Mouse (Mus musculus) heart, postnatal 10 days (tissue): ENCODE measurements around the gene Dock7. TPM values are rescaled to one million over a fixed set of nuclear protein-coding genes. Genes with fewer than 3 reads are reported as not detected.
A peak's percentile ranks its signal among the peaks of the same experiment; 100 is the strongest.
"Not testable (repeated sequence)": the region's sequence is repeated elsewhere in the genome, so short reads cannot be mapped to it uniquely, and the experiment has no call there.

Experiments used
- DNase-seq, 2 experiments: peaks; one replicate each; pipeline ENCODE4 v3.0.0; 2021
- intact Hi-C: fragments of 180-260 bp; cut with DNase I; formaldehyde crosslinking; loops from one replicate; pipeline ENCODE4 v1.15.1; 2025
- total RNA-seq, 2 experiments: library from RNA; stranded (reverse); gene quantifications; 2 replicates each; pipeline ENCODE4 v1.2.3; 2021

Dock7 gene
- total RNA-seq, 2 experiments from 2014 or later: 28.6 to 29.5 TPM

DNA sequence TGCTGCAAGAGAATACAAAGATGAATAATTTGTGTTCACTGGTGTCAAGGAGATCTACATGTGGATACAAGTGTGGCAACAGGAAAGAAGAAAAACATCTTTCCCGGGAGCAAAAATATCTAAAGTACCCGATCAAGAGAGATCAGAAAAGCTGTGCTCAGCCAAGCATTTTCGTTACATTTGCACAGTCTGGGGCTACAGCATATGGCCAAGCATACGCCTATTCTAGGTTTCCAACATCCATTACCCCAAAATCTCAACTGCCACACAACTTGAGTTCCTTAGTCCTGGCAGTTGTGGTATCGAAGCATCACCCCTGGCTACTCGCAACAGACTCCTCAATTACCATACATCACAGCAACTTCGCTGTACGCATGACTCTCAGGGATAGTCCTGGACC, 98.5 kb downstream of the Dock7 start:
- no peak for DNase-seq
- intact Hi-C loops: no loop called here

DNA sequence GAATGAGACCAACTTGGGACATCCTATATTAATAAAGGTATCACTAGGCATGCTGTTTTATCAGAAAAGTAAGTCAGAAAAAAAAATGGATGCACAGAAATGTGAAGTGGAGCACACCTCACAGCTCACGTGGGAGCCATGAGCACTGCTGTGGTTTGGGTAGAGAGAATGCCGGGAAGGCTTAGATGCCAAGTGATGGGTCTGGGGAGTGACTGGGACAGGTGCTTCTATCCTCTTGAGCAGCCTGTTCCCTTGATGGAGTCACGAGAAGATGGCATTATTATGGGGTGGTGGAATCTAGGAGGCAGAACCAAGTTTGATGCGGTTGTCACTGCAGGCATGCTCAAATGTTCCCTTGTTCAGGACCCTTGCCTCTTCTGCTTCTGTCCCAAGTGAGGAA, 109.7 kb downstream of the Dock7 start:
- intact Hi-C loops: no loop called here
- no peak for DNase-seq

DNA sequence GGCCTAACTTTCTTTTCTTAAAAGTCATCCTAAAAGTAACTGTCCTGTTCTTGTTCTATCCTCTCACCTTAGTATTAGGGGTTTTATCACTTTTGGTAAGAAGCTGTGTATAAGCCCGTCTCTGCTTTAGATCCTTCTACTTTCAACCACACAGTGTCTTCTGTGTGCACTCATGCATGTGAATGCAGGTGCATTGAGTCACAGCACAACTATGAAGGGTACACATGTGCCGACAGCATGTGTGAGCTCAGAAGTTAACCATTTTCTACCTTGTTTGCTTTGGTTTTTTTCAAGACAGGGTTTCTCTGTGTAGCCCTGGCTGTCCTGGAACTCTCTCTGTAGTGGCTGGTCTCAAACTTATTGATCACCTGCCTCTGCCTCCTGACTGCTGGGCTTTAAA, 114.4 kb downstream of the Dock7 start:
- DNase-seq: no peak
- intact Hi-C loops: no loop called here

DNA sequence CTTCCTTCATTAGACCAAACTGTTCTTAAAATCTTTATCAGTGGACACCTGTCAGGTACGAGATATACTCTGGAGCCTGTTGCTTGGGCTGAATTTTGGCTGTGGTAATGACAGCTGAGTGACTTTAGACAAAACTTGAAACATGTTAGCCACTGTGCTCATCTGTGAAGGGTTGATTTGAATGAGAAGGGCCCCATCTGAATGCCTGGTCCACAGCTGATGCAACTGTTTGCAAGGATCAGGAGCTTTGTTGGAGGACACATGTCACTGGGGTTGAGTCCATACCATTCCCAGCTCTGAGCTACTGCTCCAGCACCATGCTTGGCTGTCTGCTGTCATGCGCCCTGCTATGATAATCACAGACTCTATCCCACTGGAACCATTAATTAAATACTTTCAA, 115.1 kb downstream of the Dock7 start:
- intact Hi-C loops: no loop called here

DNA sequence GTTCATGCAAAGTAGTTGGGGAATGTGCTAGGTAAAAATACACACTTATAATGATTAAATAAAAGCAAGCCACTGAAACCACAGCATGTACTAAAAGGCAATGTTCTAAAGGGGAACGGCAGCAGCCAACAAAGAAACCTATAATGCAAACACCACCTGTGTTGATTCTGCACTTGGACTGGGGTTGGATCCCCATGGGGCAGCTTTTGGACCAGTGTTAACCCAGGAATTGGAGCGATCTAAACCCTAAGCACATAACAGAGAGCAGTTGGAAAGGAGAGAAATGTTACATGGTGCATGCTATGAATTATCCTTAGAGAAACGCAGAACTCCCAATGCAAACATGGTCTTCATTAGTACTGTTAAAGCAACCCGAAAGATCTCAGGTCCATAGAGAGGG, 127.2 kb downstream of the Dock7 start:
- intact Hi-C loops: no loop called here
- no peak for DNase-seq

More for the DNA sequence above, 115.1 kb downstream of the Dock7 start:
- no peak for DNase-seq

DNA sequence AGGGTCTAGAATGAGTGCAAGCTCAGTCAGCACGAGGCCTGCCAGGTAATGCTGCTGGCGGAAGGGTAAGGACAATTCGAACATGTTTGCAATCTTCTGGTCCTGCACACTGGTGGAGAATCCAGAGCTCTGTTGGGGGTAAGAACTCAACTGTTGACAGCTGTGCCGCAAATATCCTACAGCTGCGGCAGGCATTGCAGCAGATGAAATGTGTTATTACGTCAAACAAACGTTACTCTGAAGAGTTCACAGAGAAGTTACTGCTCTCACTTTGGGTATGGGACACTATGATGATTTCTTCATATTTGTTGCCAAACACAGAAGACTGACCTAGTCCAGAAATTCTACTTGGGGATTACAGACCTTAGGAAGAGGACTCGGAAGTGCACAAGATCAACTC, 136.0 kb downstream of the Dock7 start:
- DNase-seq: no peak
- intact Hi-C loops: no loop called here

DNA sequence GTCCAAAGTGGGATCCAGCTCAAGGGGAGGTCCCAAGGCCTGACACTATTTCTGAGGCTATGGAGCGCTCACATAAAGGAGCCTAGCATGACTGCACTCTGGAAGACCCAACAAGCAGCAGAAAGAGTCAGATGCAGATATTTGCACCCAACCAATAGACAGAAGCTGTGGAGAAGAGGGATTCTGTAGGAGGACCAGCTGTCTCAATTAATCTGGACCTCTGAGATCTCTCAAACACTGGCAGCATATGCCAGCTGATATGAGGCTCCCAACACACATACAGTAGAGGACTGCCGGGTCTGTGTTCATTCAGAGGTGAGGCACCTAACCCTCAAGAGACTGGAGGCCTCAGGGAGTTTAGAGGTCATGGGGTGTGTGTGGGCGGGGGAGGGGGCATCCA, 140.7 kb downstream of the Dock7 start:
- not testable (repeated sequence) for DNase-seq

DNA sequence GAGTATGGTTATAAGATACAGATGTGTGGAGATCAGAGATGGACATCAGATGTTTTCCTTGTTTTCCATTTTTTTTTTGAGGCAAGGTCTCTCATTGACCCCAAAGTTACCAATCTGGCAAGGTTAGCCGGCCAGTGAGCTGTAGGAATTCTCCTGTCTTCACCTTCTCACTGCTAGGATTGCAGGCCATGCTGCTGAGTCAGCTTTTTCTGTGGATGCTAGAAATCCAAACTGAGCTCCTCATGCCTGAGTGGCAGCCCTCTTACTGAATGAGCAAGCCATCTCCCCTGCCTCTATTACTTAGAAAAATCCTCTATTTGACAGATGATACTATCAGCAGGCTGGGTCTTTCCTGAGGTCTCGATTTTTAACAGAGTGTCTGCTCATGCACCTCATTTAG, 142.0 kb downstream of the Dock7 start:
- intact Hi-C loops: no loop called here
- DNase-seq: no peak

More for the DNA sequence above, 140.7 kb downstream of the Dock7 start:
- intact Hi-C loops: not testable (repeated sequence)

DNA sequence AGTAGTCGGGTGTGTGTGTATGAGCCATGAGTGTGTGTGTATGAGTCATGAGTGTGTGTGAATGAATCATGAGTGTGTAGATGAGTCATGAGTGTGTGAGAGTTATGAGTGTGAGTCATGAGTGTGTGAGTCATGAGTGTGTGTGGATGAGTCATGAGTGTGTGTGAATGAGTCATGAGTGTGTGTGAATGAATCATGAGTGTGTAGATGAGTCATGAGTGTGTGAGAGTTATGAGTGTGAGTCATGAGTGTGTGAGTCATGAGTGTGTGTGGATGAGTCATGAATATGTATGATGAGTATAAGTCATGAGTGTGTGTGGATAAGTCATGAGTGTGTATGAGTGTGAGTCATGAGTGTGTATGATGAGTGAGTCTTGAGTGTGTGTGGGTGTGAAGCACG, 142.4 kb downstream of the Dock7 start:
- DNase-seq, intact Hi-C loops: not testable (repeated sequence)

DNA sequence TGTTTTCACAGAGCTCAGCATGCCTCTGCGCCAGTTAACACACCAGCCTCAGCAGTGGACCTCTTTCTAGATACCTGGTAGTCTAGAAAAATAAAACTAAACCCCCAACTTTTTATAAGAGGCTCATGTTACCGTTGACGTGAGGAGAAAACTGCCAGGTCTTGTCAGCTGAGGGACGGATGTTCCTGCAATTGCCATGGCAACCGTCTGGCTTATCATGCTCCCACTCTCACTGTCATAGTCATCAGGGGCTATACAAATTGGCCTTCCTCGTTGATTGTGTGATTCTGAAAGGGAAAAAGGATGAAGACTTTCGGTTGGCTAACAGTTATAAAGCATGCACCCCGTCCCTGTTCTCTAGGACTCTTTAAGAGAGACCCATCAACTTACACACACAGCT, 145.0 kb downstream of the Dock7 start:
- intact Hi-C loops: no loop called here
- DNase-seq: no peak

DNA sequence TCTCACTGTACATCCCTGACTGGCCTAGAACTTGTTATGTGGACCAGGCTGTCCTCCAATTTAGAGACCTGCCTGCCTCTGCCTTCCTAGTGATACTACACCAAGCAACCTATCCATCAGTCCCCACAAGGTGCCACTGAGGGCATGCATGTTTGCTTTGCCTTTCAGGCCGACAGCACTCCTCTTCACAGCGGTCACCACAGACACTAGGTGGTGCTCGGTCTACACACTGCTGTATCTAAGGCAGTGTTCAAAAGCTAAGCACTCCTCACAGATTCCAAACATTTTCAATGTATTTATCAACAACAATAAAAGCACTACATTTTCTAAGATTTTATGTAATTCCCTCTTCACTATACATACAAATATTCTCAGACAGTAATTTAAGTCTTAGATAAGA, 150.8 kb downstream of the Dock7 start:
- intact Hi-C loops: loop anchor here (5.0 kb wide), 1 partner anchor 212 kb away; no protein-coding TSS in a partner anchor
- DNase-seq: no peak

DNA sequence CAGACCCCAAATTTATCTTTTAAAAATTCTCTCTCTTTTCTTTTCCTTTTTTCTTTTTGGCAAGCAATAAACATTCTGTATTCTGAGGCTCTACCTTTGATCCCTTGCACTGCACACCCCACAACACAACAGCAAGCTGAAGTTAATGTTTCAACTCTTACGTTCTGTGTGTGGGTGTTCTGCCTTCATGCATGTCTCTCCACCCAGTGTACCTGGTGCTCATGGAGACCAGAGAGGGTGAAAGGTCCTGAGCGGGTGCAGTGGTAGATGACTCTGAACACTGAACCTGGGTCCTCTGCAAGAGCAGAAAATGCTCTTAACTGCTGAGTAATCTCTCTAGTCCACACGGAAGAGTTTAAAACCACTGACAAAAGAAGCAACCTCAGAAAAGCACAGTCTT, 160.5 kb downstream of the Dock7 start:
- no peak for DNase-seq

DNA sequence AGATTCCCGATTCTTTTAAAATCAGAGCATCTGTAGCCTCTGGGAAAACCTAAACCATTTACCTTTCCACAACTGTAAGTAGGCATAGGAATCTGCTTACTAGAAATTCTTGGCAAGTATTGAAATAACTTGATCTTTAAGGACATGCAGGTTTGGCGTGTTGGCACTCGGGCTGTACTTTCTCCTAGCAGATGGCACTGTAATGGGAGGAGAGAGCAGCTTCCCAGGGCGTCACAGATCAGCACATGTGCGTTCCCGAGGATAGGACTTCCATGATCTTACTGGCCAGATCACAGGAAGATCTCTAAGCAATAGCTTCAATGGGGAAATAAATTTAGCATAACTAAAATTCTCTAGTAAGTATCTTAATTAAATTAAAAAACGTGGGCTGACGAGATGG, 164.7 kb downstream of the Dock7 start:
- intact Hi-C loops: no loop called here
- no peak for DNase-seq

More for the DNA sequence above, 160.5 kb downstream of the Dock7 start:
- intact Hi-C loops: no loop called here

DNA sequence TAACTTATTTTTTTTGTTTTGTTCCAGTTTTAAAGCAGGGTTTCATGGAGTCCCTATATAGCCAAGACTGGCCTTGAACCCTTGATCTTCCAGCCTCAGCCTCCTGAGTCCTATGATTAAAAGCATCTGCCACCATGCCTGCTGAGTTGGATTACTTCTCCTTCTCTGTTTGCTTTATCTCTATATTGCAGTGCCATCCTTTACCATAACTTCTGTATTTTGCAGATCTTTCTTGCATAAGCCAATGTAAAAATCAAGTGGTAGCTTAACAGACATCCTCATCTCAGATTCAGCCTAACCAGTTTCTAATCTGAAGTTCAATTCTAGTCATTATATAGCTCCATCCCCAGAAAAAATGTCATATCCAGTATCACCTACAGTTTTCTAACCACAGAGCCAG, 170.2 kb downstream of the Dock7 start:
- no peak for DNase-seq
- intact Hi-C loops: no loop called here

DNA sequence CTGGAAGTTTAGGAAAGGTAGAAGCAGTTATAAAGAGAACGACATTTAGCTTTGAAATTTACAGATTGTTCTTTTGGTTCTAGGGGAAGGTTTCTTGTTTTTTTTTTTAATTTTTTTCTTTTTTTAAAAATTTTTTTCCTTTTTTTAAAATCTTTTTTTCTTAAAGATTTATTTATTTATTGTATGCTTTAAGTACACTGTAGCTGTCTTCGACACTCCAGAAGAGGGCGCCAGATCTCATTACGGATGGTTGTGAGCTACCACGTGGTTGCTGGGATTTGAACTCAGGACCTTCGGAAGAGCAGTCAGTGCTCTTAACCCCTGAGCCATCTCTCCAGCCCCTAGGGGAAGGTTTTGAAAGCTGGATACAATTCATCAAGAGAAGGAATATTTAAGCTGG, 182.5 kb downstream of the Dock7 start:
- intact Hi-C loops: loop anchor here (5.0 kb wide), 1 partner anchor 244 kb away; no protein-coding TSS in a partner anchor

DNA sequence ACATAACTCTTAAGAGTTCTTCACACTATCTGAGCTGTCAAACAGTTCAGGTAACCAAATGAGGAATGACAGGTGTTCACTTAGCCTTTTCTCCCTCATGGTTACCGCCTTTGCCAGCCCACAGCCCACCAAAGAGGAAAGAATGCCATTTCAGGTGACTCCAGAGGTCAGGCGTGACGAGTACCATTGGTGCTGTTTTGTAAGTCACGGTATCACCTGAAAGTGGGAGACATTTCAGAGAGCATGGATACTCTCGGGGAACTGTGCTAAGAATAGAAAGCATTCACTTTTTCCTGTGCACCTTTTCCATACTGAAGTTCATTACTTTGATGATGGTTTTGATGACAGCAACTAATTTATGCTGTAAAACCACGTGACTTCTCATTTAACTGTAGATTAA, 184.7 kb downstream of the Dock7 start:
- DNase-seq: no peak
- intact Hi-C loops: loop anchor here (5.0 kb wide), 1 partner anchor 246 kb away; no protein-coding TSS in a partner anchor

More for the DNA sequence above, 182.5 kb downstream of the Dock7 start:
- not testable (repeated sequence) for DNase-seq

DNA sequence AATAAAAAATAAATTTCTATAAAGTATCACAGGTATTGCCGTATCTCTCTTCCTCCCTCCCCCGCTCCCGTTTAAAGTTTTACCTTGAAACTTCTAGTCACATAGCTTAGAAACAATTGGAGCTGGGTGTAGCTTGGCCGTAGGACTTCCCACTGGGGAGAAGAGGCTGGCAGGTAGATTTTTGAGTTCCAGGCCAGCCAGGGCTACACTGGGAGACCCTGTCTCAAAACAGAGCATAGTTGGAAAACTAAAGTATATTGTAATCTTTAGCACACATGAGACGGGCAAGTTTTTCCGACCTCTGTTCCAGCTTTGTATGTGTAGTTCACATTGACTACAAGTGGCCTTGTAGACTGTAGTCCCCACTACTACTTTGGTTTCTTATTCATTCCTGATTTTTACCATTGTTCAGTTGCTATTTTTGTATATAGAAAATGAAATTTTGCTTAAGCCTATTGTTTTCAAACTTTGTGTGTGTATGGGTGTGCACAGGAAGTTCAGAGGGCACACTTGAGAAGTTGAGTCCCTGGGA, 195.4 kb downstream of the Dock7 start:
- intact Hi-C loops: loop anchor here (1.0 kb wide), 1 partner anchor 12 kb away; no protein-coding TSS in a partner anchor

DNA sequence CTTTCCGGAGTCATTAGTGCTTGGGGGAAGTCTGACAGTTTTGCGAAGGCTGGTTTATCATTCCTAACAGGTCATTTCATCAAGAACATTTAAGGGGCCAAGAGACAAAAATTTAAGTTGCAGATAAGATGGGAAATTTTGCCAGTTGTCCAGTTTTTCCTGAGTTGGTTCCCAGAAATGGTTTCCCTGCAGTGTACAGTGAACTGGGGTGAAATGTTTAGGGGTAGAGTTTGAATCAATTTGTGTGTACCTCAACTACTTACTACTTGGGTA, 195.9 kb downstream of the Dock7 start:
- intact Hi-C loops: loop anchor here (1.0 to 5.0 kb wide), 2 partner anchors 12 to 257 kb away; no protein-coding TSS in a partner anchor
- no peak for DNase-seq

More for the DNA sequence above, 195.4 kb downstream of the Dock7 start:
- no peak for DNase-seq

DNA sequence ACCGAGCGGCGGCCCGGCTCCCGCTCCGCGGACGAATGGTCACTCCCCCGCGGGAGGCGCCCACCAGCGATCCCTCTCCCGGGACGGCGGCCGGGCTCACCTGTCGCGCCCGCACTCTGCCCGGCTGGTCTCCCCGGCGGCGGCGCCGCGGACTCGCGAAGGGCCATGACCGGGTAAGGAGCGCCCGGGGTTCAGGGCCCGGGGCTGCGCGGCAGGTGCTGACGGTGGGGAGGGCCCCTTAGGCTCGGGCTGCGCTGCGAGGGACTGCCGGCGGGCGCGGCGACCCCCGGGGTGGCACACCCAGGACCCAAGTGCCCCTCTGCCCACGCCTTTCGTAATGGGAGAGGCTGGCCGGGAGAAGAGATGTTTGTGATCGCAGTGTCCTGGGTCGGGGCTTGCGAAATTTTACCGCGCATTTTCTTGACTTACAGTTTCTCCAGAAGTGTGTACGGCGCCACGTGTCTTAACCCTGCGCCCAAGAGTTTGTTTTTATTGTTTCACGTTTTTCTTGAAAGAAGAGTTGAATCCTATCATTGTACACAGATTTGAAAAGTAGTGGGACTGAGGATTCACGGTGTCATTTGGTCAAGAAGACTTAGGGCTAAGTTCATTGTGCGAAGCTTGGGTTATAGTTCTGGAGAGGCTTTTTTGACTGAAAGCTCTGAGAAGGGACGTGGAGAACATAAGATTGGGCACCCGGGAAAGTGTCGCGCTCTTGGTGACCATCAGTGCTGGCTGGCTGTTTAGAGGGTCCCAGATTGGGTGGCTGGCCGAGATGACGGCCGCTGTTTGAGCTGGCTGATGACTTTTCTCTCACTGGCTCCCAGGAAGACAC, 196.4 kb downstream of the Dock7 start:
- intact Hi-C loops: loop anchor here (5.0 kb wide), 1 partner anchor 258 kb away; no protein-coding TSS in a partner anchor
- DNase-seq: peak in 1 of 2 experiments; percentile 24

DNA sequence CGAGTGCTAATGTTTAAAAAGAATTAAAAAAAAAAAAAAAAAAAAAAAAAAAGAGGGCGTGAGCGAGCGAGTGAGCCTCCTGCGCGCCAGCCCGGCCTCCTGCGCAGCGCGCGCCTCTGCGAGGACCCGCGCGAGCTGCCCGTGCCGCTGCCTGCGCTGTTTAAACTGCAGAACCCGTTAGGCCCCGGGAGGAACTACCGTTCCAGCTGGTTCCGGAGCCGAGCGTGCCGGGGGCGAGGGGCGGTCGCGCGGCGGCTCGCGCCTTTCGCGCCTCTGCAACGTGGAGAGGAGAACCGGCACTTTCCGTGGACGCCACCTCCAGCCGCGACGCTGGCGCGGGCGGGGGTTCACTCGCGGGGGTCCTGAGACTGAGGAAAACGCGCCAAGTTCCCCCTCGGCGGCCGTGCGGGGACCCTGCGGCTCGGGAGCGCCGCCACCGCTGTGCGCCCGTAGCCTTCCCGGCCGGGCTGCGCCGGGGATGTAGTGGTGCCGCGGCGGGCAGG, 197.1 kb downstream of the Dock7 start, which contains the start of gene Usp1:
TSS of gene Usp1 (plus strand) at position 243 of the 503 bp plus-strand sequence.
- peak in 1 of 2 experiments; percentile 91 for DNase-seq

More for the DNA sequence above, 197.1 kb downstream of the Dock7 start, which contains the start of gene Usp1:
- intact Hi-C loops: loop anchor here (5.0 kb wide), 1 partner anchor 259 kb away; no protein-coding TSS in a partner anchor
